Mouse (Mus musculus) kidney, adult 2 months (tissue): ENCODE results near the gene Nek4.

Source experiments
- CTCF ChIP-seq: fragments of 200-500 bp; conservative IDR thresholded peaks from 2 replicates; pipeline ENCODE4 v1.5.1; 2011; ENCODE audit warnings: low read depth, mild to moderate bottlenecking, control low read depth, low read length, moderate library complexity, mixed read lengths; ENCODE audit not compliant: insufficient read depth, insufficient read length
- POLR2A ChIP-seq: fragments of 200-500 bp; IDR thresholded peaks from one replicate; pipeline ENCODE4 v1.6.1; 2011; ENCODE audit warnings: low read depth, low read length, control low read depth

GRCm38 (mm10) chr14:30916516-30916915 is 34.7 kb upstream of the Nek4 start:
- TF ChIP-seq CTCF (no peak), POLR2A (no peak)
